Comparison of ENCODE assay signal across 8 mouse cellular contexts in the genomic region with DNA sequence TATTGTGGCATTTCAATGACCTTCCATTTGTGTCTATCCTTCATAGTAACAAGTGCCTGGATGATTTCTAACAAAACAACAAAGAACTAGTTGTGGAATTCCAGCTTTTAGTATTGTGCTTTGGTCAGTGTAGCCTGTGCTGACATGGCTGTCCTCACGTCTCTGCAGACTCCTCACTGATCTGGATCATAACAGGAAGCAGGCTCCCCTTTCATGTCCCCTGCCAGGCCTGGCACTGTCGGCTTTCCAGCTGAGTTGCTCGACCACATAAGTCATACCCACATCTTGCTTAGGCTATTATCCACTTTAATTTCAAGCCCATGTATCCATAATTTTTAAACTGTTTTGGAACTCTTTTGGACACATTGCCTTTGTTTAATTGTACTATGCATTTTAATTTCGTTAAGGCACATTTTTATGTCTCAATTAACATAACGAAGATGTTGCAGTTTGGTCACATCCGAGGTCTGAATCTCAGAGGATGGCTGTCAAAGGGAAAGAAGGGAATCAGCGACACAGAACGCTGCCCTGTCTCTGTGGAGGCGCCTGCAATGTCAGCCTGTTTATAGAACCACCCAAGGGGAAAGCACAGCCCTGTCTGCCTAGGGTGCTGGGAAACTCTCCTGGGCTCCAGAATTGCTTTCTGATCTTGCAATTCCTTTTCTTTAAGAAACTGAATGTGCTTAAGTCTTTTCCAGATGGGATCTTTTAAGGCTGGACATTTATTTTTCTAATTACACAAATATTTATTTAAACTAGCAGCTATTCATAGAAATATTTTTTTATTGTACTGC.
A peak's percentile ranks its signal among the peaks of the same experiment; 100 is the strongest.
DNase-seq lines count a peak whose midpoint lies in the region; ATAC-seq and TF ChIP-seq lines count a peak whose summit lies in the region.

No protein-coding gene starts in this region.

- peak; percentile 93 for ATAC-seq in kidney, embryonic 16.5 days (ENCODE audit: low FRiP score, low TSS enrichment)
- ATAC-seq in hindbrain, embryonic 12.5 days (ENCODE audit: low FRiP score) = peak; percentile 84
- 0 out of 2 replicates have a peak, but pooled peaks have one; percentile 63 for ATAC-seq in midbrain, postnatal 0 days (ENCODE audit: low FRiP score)
- ATAC-seq in liver, embryonic 12.5 days = no peak
- no peak for ATAC-seq in megakaryocyte progenitor cell, adult 5-6 weeks (replicated peaks; ENCODE audit: poor library complexity)

- H3K36me3 ChIP-seq in kidney, embryonic 16.5 days (ENCODE audit: insufficient read depth, low read length) = no peaks in the 10 kb centered on the region
- H3K36me3 ChIP-seq in kidney, adult 2 months (ENCODE audit: control insufficient read depth, insufficient read depth, low read length) = no peaks in the 10 kb centered on the region
- H3K36me3 ChIP-seq in hindbrain, embryonic 12.5 days = no peaks in the 10 kb centered on the region
- H3K36me3 ChIP-seq in midbrain, postnatal 0 days (ENCODE audit: insufficient read depth, low read length) = no peaks in the 10 kb centered on the region
- no peaks in the 10 kb centered on the region for H3K36me3 ChIP-seq in liver, embryonic 12.5 days

- WGBS in kidney, embryonic 16.5 days = 15% methylated on average over 9 of the region's 9 CpGs
- WGBS in kidney, adult 2 months = 16% methylated on average over 9 of the region's 9 CpGs
- 20% methylated on average over 9 of the region's 9 CpGs for WGBS in hindbrain, embryonic 12.5 days
- 9% methylated on average over 9 of the region's 9 CpGs for WGBS in midbrain, postnatal 0 days
- 45% methylated on average over 9 of the region's 9 CpGs for WGBS in liver, embryonic 12.5 days (ENCODE audit: insufficient replicate concordance)

- peak overlapping the region; percentile 44; the same call in 1 of the 2 replicates for H3K27ac ChIP-seq in kidney, embryonic 16.5 days (ENCODE audit: low read length)
- H3K27ac ChIP-seq in kidney, adult 2 months (ENCODE audit: insufficient read depth, low read depth, low read length) = no peak overlapping the region
- H3K27ac ChIP-seq in hindbrain, embryonic 12.5 days = peak overlapping the region; percentile 40; the same call in 1 of the 2 replicates
- 0 out of 2 replicates have a peak overlapping the region, but pooled peaks have one; percentile 38 for H3K27ac ChIP-seq in midbrain, postnatal 0 days (ENCODE audit: low read depth, low read length)
- no peak overlapping the region for H3K27ac ChIP-seq in liver, embryonic 12.5 days

- H3K27me3 ChIP-seq in kidney, embryonic 16.5 days (ENCODE audit: insufficient read depth, low read length) = no peaks in the 10 kb centered on the region
- H3K27me3 ChIP-seq in kidney, adult 2 months (replicated peaks; ENCODE audit: control insufficient read depth, insufficient read depth, low read length) = no peaks in the 10 kb centered on the region
- H3K27me3 ChIP-seq in hindbrain, embryonic 12.5 days = no peaks in the 10 kb centered on the region
- no peaks in the 10 kb centered on the region for H3K27me3 ChIP-seq in midbrain, postnatal 0 days (ENCODE audit: insufficient read depth, low read length)
- H3K27me3 ChIP-seq in liver, embryonic 12.5 days (replicated peaks) = no peaks in the 10 kb centered on the region

- TF ChIP-seq CTCF in kidney, adult 2 months (conservative IDR thresholded peaks at IDR 0.05; ENCODE audit: insufficient read depth, insufficient read length, low read depth, low read length) = no peak
- TF ChIP-seq CTCF in midbrain, postnatal 0 days (IDR thresholded peaks at IDR 0.05) = no peak

- H3K4me1 ChIP-seq in kidney, embryonic 16.5 days (ENCODE audit: insufficient read depth, low read length) = 0 out of 2 replicates have a peak, but pooled peaks cover 3% of the 10 kb centered on the region
- no peaks in the 10 kb centered on the region for H3K4me1 ChIP-seq in kidney, adult 2 months (ENCODE audit: control insufficient read depth, insufficient read depth, low read length)
- H3K4me1 ChIP-seq in hindbrain, embryonic 12.5 days = peaks cover 3% of the 10 kb centered on the region; the same call in 1 of the 2 replicates
- no peaks in the 10 kb centered on the region for H3K4me1 ChIP-seq in midbrain, postnatal 0 days (ENCODE audit: insufficient read depth, low read length)
- no peaks in the 10 kb centered on the region for H3K4me1 ChIP-seq in liver, embryonic 12.5 days

- no peaks in the 10 kb centered on the region for H3K9me3 ChIP-seq in kidney, embryonic 16.5 days (ENCODE audit: low read length)
- H3K9me3 ChIP-seq in hindbrain, embryonic 12.5 days (replicated peaks) = no peaks in the 10 kb centered on the region
- no peaks in the 10 kb centered on the region for H3K9me3 ChIP-seq in midbrain, postnatal 0 days (ENCODE audit: low read length)
- no peaks in the 10 kb centered on the region for H3K9me3 ChIP-seq in liver, embryonic 12.5 days (replicated peaks)

- no peak for TF ChIP-seq POLR2A in kidney, adult 2 months (IDR thresholded peaks at IDR 0.05; ENCODE audit: low read depth, low read length)

- no peak overlapping the region for H3K4me3 ChIP-seq in kidney, embryonic 16.5 days (ENCODE audit: low read length)
- H3K4me3 ChIP-seq in kidney, adult 2 months (ENCODE audit: insufficient read depth, low read depth, low read length) = no peak overlapping the region
- no peak overlapping the region for H3K4me3 ChIP-seq in hindbrain, embryonic 12.5 days
- H3K4me3 ChIP-seq in midbrain, postnatal 0 days (ENCODE audit: low read depth, low read length) = no peak overlapping the region
- H3K4me3 ChIP-seq in liver, embryonic 12.5 days = no peak overlapping the region

- H3K4me2 ChIP-seq in kidney, embryonic 16.5 days (replicated peaks; ENCODE audit: low read depth, low read length) = no peak overlapping the region
- peak overlapping the region; percentile 2; the same call in 1 of the 2 replicates for H3K4me2 ChIP-seq in hindbrain, embryonic 12.5 days (replicated peaks)
- no peak overlapping the region for H3K4me2 ChIP-seq in midbrain, postnatal 0 days (ENCODE audit: low read depth, low read length, poor library complexity, severe bottlenecking)
- no peak overlapping the region for H3K4me2 ChIP-seq in liver, embryonic 12.5 days

- no peak overlapping the region for H3K9ac ChIP-seq in kidney, embryonic 16.5 days (replicated peaks; ENCODE audit: low read length)
- H3K9ac ChIP-seq in hindbrain, embryonic 12.5 days = no peak overlapping the region
- no peak overlapping the region for H3K9ac ChIP-seq in midbrain, postnatal 0 days (replicated peaks; ENCODE audit: low read length, poor library complexity, severe bottlenecking)
- no peak overlapping the region for H3K9ac ChIP-seq in liver, embryonic 12.5 days

- no peak for DNase-seq in kidney, adult 2 months
- peak; percentile 27 for DNase-seq in cerebellum, adult 9-10 months
- peak; percentile 46 for DNase-seq in midbrain, postnatal 0 days (ENCODE audit: low spot score)
- no peak for DNase-seq in natural killer cell, adult 2 months (ENCODE audit: low spot score in 2 of 2)

Comparison
In these comparisons a context has a peak if more than half of its experiments do, and no peak if none do; other contexts are left out.
1. H3K27ac ChIP-seq: peak in kidney, embryonic 16.5 days (single experiment), hindbrain, embryonic 12.5 days (single experiment) and midbrain, postnatal 0 days (single experiment); none in kidney, adult 2 months (single experiment) and liver, embryonic 12.5 days (single experiment).
2. ATAC-seq: peak in kidney, embryonic 16.5 days (single experiment), hindbrain, embryonic 12.5 days (single experiment) and midbrain, postnatal 0 days (single experiment); none in liver, embryonic 12.5 days (single experiment) and megakaryocyte progenitor cell, adult 5-6 weeks (single experiment).
3. DNase-seq: peak in cerebellum, adult 9-10 months (single experiment) and midbrain, postnatal 0 days (single experiment); none in kidney, adult 2 months (single experiment) and natural killer cell, adult 2 months (0 of 2).